Mouse (Mus musculus): ENCODE measurements around the gene 4933428G20Rik. TPM values are rescaled to one million over a fixed set of nuclear protein-coding genes. Genes with fewer than 3 reads are reported as not detected.
A peak's percentile ranks its signal among the peaks of the same experiment; 100 is the strongest.

The 4933428G20Rik gene
- polyA plus RNA-seq, 1 experiment, result not detected

DNA sequence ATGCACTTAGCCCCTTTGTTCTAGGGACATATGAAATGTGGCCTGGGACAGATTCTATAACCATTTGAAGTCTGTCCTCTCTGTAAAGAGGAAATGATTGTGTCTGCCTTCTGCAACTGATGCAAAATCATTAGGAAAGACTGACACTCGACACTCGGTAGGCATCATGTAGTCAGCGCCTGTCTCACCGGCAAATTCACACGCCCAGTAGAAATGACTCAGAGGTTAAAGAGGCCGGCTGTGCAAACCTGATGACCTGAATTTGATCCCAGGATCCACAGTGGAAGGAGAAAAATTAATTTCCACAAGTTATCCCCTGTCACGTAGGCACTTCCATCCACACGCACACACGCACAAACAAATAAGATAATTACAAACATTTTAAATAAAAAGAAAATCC lies 24.2 kb upstream of the 4933428G20Rik start:
- Histone ChIP-seq H3K27ac (ENCODE audit: insufficient read depth, low read depth, low read length) (no peak overlapping the region), H3K4me3 (ENCODE audit: low read depth, low read length) (no peak overlapping the region), H3K4me1 (ENCODE audit: control insufficient read depth, insufficient read depth, insufficient read length, low read length) (peaks cover 5% of the 10 kb centered on the region), H3K27me3 (ENCODE audit: control insufficient read depth, insufficient read depth, low read length) (no peaks in the 10 kb centered on the region), H3K36me3 (ENCODE audit: control insufficient read depth, insufficient read depth, low read length) (no peaks in the 10 kb centered on the region)
- 42% methylated on average over 9 of the region's 9 CpGs for WGBS
- no peak for TF ChIP-seq CTCF (IDR thresholded peaks at IDR 0.05; ENCODE audit: extremely low read depth, insufficient read length, insufficient replicate concordance, low read depth, low read length)
- TF ChIP-seq POLR2A (IDR thresholded peaks at IDR 0.05; ENCODE audit: low read depth, low read length), result no peak

DNA sequence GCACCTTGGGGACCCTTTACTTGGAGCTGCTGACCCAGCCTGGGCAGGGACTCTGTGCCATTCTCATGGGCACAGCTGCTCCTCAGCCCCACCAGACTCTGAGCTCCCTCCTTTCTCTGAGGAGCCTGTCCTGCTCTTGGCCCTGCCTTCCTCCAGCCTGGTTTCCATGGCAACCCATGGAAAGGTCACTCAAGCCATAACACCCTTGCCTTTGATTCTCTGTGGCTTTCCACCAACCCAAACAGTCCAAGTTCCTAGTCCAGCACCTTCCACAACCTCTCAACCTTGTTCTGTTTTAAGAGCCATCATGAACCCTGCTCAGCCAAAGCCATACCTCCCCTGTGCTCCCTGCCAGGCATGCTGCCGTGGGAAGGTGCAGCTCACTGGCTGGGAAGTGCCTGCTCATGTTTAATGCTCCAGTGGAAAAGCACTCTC lies 23.7 kb upstream of the 4933428G20Rik start:
- TF ChIP-seq CTCF (IDR thresholded peaks at IDR 0.05; ENCODE audit: extremely low read depth, insufficient read length, insufficient replicate concordance, low read depth, low read length) (no peak), POLR2A (IDR thresholded peaks at IDR 0.05; ENCODE audit: low read depth, low read length) (no peak)
- Histone ChIP-seq H3K4me1 (ENCODE audit: control insufficient read depth, insufficient read depth, insufficient read length, low read length) (peaks cover 3% of the 10 kb centered on the region), H3K36me3 (ENCODE audit: control insufficient read depth, insufficient read depth, low read length) (no peaks in the 10 kb centered on the region), H3K27me3 (ENCODE audit: control insufficient read depth, insufficient read depth, low read length) (no peaks in the 10 kb centered on the region), H3K4me3 (ENCODE audit: low read depth, low read length) (no peak overlapping the region), H3K27ac (ENCODE audit: insufficient read depth, low read depth, low read length) (no peak overlapping the region)
- WGBS, result 9% methylated on average over 1 of the region's 1 CpGs

DNA sequence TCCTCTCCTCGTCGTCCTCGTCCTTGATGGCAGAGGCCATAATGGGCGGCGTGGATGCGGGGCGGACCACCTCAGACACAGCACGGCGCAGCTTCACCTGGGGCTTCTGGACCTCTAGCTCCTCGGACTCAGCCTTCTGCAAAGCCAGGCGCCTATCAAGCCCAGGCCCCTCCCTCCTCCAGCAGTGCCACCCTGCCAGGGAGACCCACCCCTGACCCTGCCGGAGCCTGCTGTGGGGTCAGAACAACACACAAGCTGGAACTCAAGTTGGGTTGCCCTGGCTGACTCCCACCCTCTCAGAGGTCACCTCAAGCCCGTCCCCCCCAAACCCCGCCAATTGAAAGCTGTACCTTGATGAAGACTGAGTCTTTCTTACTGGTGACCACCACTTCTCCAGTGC lies 23.0 kb upstream of the 4933428G20Rik start:
- Histone ChIP-seq H3K4me1 (ENCODE audit: control insufficient read depth, insufficient read depth, insufficient read length, low read length) (no peaks in the 10 kb centered on the region; the same call in none of the 2 replicates), H3K27me3 (ENCODE audit: control insufficient read depth, insufficient read depth, low read length) (no peaks in the 10 kb centered on the region), H3K36me3 (ENCODE audit: control insufficient read depth, insufficient read depth, low read length) (no peaks in the 10 kb centered on the region), H3K27ac (ENCODE audit: insufficient read depth, low read depth, low read length) (no peak overlapping the region), H3K4me3 (ENCODE audit: low read depth, low read length) (no peak overlapping the region)
- no peak for TF ChIP-seq POLR2A (IDR thresholded peaks at IDR 0.05; ENCODE audit: low read depth, low read length)
- TF ChIP-seq CTCF (IDR thresholded peaks at IDR 0.05; ENCODE audit: extremely low read depth, insufficient read length, insufficient replicate concordance, low read depth, low read length), result no peak
- 81% methylated on average over 14 of the region's 14 CpGs for WGBS

DNA sequence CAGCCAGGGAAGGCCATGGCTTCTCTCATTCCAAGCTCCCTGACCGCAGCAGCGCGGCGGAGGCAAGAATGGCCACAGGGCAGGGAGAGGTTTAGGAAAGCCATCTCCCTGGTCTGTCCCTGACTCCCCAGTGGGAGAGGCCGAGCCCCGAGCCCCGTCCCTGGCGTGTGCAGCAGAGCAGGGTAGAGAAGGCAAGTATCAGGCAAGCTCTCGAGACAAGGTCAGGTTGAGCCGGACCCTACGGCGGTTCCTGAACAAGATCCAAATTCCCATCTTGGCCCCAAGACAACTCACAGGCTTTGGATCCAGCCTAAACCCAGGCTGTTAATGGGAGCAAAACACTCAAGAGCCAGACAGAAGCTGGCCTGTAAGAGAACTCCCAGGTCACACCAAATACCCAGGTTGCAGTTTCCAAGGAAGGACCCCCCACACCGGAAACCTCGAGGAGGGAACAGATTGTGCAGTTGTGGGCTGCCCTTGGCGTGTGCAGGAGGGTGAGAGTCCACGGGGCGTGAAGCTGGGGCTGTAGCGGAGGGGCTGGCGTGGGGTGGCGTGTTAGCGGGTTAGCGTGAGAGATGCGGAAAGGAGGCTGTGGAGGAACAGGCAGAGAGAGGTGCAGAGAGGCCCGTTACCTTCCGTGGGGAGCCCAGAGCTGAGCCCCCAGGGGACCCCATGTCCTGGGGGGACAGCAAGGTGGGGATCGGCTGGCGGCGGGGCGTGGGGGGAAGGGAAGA lies 21.8 kb upstream of the 4933428G20Rik start:
- H3K4me1 ChIP-seq (ENCODE audit: control insufficient read depth, insufficient read depth, insufficient read length, low read length), result no peaks in the 10 kb centered on the region; the same call in 1 of the 2 replicates
- H3K36me3 ChIP-seq (ENCODE audit: control insufficient read depth, insufficient read depth, low read length), result no peaks in the 10 kb centered on the region
- H3K27me3 ChIP-seq (ENCODE audit: control insufficient read depth, insufficient read depth, low read length), result no peaks in the 10 kb centered on the region
- WGBS, result 82% methylated on average over 29 of the region's 29 CpGs
- no peak overlapping the region for H3K27ac ChIP-seq (ENCODE audit: insufficient read depth, low read depth, low read length)
- H3K4me3 ChIP-seq (ENCODE audit: low read depth, low read length), result no peak overlapping the region
- TF ChIP-seq POLR2A (IDR thresholded peaks at IDR 0.05; ENCODE audit: low read depth, low read length) (no peak), CTCF (IDR thresholded peaks at IDR 0.05; ENCODE audit: extremely low read depth, insufficient read length, insufficient replicate concordance, low read depth, low read length) (no peak)

DNA sequence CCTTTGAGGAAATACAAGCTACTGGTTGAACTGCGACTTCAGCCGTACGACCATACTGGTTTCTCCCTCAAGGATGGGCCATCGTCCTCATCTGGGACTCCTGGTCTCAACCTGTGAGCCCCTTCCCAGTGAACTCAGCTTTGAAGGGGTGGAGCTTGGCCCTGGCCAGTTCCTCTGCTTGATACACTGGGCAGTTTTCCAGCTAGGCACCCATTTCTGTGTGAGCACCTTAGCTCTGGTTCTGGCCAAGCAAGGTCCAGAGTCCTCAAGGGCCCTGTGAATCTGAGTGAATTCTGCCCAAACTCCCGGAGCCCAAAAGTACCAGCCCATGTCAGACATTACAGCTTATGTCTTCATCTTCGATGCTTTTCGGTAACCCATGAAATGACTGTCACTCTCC lies 20.4 kb upstream of the 4933428G20Rik start:
- no peak for TF ChIP-seq CTCF (IDR thresholded peaks at IDR 0.05; ENCODE audit: extremely low read depth, insufficient read length, insufficient replicate concordance, low read depth, low read length)
- no peak for TF ChIP-seq POLR2A (IDR thresholded peaks at IDR 0.05; ENCODE audit: low read depth, low read length)

DNA sequence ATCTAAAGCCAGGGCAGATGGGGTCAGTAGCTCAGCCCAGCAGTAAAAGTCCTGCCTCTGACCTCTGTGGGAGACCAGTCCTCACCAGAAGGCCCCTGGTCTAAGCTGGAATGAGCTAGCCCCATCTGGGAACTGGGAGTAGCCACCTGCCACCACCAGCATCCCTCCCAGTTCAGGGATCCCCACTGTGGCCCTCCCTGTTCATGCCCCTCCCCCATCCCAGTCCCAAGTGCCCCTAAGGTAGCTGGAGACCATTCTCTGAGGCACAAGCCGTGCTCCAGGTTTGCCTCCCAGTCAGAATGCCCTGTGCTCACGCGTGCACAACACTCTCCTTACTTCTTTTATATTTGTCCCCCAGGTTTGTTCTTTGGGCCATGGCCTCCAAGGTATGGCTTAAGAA lies 12.9 kb upstream of the 4933428G20Rik start:
- TF ChIP-seq CTCF (IDR thresholded peaks at IDR 0.05; ENCODE audit: extremely low read depth, insufficient read length, insufficient replicate concordance, low read depth, low read length) (no peak), POLR2A (IDR thresholded peaks at IDR 0.05; ENCODE audit: low read depth, low read length) (no peak)
- Histone ChIP-seq H3K36me3 (ENCODE audit: control insufficient read depth, insufficient read depth, low read length) (no peaks in the 10 kb centered on the region), H3K27me3 (ENCODE audit: control insufficient read depth, insufficient read depth, low read length) (peaks cover 3% of the 10 kb centered on the region; the same call in 1 of the 2 replicates), H3K4me3 (ENCODE audit: low read depth, low read length) (no peak overlapping the region), H3K27ac (ENCODE audit: insufficient read depth, low read depth, low read length) (no peak overlapping the region), H3K4me1 (ENCODE audit: control insufficient read depth, insufficient read depth, insufficient read length, low read length) (no peaks in the 10 kb centered on the region)
- WGBS, result 84% methylated on average over 3 of the region's 3 CpGs

More for the DNA sequence above, 20.4 kb upstream of the 4933428G20Rik start:
- H3K27me3 ChIP-seq (ENCODE audit: control insufficient read depth, insufficient read depth, low read length), result peaks cover 2% of the 10 kb centered on the region; the same call in 1 of the 2 replicates
- WGBS, result 86% methylated on average over 7 of the region's 7 CpGs
- H3K36me3 ChIP-seq (ENCODE audit: control insufficient read depth, insufficient read depth, low read length), result no peaks in the 10 kb centered on the region
- no peak overlapping the region for H3K4me3 ChIP-seq (ENCODE audit: low read depth, low read length)
- no peak overlapping the region for H3K27ac ChIP-seq (ENCODE audit: insufficient read depth, low read depth, low read length)
- no peaks in the 10 kb centered on the region; the same call in 1 of the 2 replicates for H3K4me1 ChIP-seq (ENCODE audit: control insufficient read depth, insufficient read depth, insufficient read length, low read length)

DNA sequence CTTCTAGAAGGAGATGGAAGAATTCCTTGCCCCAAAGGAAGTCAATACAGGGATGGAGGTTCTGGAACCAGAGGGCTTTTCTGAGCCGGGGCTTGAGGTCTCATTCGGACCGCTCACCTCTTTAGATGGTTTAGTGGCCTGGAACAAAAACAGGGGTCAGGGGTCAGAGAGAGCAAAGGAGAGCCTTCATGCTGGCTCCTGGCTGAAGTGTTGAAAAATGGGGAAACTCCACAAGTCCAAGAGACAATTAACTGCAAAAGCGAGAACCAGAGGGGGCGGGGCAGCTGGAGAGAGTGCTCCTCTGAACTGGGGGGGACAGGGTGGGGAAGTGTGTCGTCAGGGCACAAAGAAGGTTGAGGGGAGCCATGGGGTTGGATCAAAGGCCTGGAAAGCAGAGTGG lies 12.4 kb upstream of the 4933428G20Rik start:
- no peak for TF ChIP-seq CTCF (IDR thresholded peaks at IDR 0.05; ENCODE audit: extremely low read depth, insufficient read length, insufficient replicate concordance, low read depth, low read length)
- TF ChIP-seq POLR2A (IDR thresholded peaks at IDR 0.05; ENCODE audit: low read depth, low read length), result no peak
- Histone ChIP-seq H3K27me3 (ENCODE audit: control insufficient read depth, insufficient read depth, low read length) (peaks cover 3% of the 10 kb centered on the region; the same call in 1 of the 2 replicates), H3K27ac (ENCODE audit: insufficient read depth, low read depth, low read length) (no peak overlapping the region), H3K4me1 (ENCODE audit: control insufficient read depth, insufficient read depth, insufficient read length, low read length) (no peaks in the 10 kb centered on the region), H3K4me3 (ENCODE audit: low read depth, low read length) (peak overlapping the region; percentile 28; the same call in 1 of the 2 replicates), H3K36me3 (ENCODE audit: control insufficient read depth, insufficient read depth, low read length) (no peaks in the 10 kb centered on the region)
- WGBS, result 77% methylated on average over 6 of the region's 6 CpGs

Data from small intestine, adult 2 months (tissue).